Mouse (Mus musculus) liver, embryonic 12.5 days (tissue): Measurements from ENCODE around the gene Rnaseh1. TPM values are rescaled to one million over a fixed set of nuclear protein-coding genes. Genes with fewer than 3 reads are reported as not detected.

Experiments used
- ATAC-seq: fragments of 200-750 bp; cut with Nextera tagmentation; 2 replicates; pipeline ENCODE4 v1.8.0; 2017; ENCODE audit warnings: moderate number of reproducible peaks, mild to moderate bottlenecking, moderate library complexity
- H3K27ac ChIP-seq: fragments of 300-500 bp; sonication (generic); 2 replicates; pipeline ENCODE4 v1.5.1; 2016; ENCODE audit warnings: mild to moderate bottlenecking
- H3K27me3 ChIP-seq: fragments of 300-500 bp; sonication (generic); replicated peaks from 2 replicates; pipeline ENCODE4 v1.6.1; 2016; ENCODE audit warnings: mild to moderate bottlenecking, moderate library complexity
- H3K36me3 ChIP-seq: fragments of 300-500 bp; sonication (generic); 2 replicates; pipeline ENCODE4 v1.6.1; 2016; ENCODE audit warnings: mild to moderate bottlenecking, moderate library complexity
- H3K4me1 ChIP-seq: fragments of 300-500 bp; sonication (generic); 2 replicates; pipeline ENCODE4 v1.6.1; 2016
- H3K4me2 ChIP-seq: fragments of 300-500 bp; sonication (generic); 2 replicates; pipeline ENCODE4 v1.6.1; 2016; ENCODE audit warnings: mild to moderate bottlenecking, moderate library complexity
- H3K4me3 ChIP-seq: fragments of 300-500 bp; sonication (generic); 2 replicates; pipeline ENCODE4 v1.5.1; 2016; ENCODE audit warnings: mild to moderate bottlenecking, moderate library complexity
- H3K9ac ChIP-seq: fragments of 300-500 bp; sonication (generic); 2 replicates; pipeline ENCODE4 v1.6.1; 2016; ENCODE audit warnings: mild to moderate bottlenecking, moderate library complexity
- H3K9me3 ChIP-seq: fragments of 300-500 bp; sonication (generic); replicated peaks from 2 replicates; pipeline ENCODE4 v1.6.1; 2016; ENCODE audit warnings: mild to moderate bottlenecking, moderate library complexity
- WGBS: fragments of 180-500 bp; shearing (Covaris S2); methylation state at CpG from one replicate; pipeline ENCODE4 v1.1.7; 2016; ENCODE audit not compliant: insufficient replicate concordance; 5-methylcytosine and 5-hydroxymethylcytosine counted together
- polyA plus RNA-seq: library from polyadenylated mRNA; unstranded; fragments of >200 nt; fragmentation: Nextera tagmentation; extraction: Ambion mirVana; gene quantifications from 2 replicates; pipeline ENCODE4 v1.2.1, GENCODE M21; 2016

Gene Rnaseh1
- polyA plus RNA-seq, 1 experiment from 2014 or later = 17.9 TPM

DNA sequence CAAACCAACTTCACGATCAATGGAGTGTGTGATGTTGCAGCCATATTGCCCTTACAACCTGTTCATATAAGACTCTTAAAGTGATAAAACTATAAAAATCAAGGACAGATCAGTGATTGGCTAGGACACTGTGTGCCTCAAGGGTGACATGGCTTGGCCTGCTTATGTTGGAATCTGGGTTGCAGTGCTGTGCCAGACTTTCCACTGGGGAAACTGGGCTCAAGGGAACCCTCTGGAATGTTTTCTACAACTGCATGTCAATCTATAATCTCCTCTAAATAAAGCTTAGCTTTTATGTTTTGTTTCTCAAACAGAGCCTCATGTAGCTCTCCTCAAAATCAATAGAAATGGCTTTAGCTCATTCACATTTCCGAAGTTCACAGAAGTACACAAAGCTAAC, 25.2 kb upstream of the Rnaseh1 start:
- H3K27ac ChIP-seq = no peak overlapping the region
- no peaks in the 10 kb centered on the region for H3K27me3 ChIP-seq
- peaks cover 12% of the 10 kb centered on the region for H3K36me3 ChIP-seq
- H3K4me2 ChIP-seq = no peak overlapping the region
- WGBS = 67% methylated on average over 2 of the region's 2 CpGs
- no peak overlapping the region for H3K9ac ChIP-seq
- H3K9me3 ChIP-seq = no peaks in the 10 kb centered on the region
- peaks cover 32% of the 10 kb centered on the region for H3K4me1 ChIP-seq
- no peak for ATAC-seq
- no peak overlapping the region for H3K4me3 ChIP-seq

DNA sequence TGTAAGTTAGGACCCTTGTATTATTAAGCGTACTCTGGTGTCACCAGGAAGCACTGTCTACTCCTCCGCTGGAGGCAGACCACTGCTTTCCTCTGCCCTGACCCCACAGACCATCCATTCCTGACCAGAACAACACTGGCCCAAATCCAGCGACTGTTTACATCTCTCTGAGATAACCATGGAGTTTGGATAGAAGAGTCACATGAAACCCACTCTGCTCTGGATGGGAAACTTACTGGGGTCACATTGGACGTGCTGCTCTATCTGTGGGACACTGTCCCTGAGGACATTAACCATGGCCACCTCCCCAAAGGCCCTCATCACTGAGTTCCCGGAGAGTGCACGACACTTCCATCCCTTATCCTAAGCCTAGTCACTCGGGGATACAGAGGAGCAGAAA, 24.0 kb upstream of the Rnaseh1 start:
- Histone ChIP-seq H3K27ac (no peak overlapping the region), H3K36me3 (peaks cover 24% of the 10 kb centered on the region), H3K4me3 (no peak overlapping the region), H3K4me2 (no peak overlapping the region), H3K27me3 (no peaks in the 10 kb centered on the region), H3K4me1 (peaks cover 43% of the 10 kb centered on the region), H3K9ac (no peak overlapping the region), H3K9me3 (no peaks in the 10 kb centered on the region)
- no peak for ATAC-seq
- WGBS = 66% methylated on average over 7 of the region's 7 CpGs

DNA sequence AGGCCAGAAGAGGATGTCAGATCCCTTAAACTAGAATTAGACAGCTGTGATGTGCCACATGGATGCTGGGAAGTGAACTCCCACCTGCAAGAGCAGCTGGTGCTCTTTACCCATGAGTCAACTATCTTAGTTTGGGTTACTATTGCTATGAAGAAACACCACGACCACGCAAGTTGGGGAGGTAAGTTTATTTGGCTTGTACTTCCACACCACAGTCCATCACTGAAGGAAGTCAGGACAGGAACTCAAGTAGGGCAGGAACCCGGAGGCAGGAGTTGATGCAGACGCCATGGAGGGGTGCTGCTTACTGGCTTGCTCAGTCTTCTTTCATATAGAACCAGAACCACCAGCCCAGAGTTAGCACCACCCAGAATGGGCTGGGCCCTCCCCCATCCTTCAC, 22.3 kb upstream of the Rnaseh1 start:
- no peak for ATAC-seq
- no peaks in the 10 kb centered on the region for H3K27me3 ChIP-seq
- no peak overlapping the region for H3K4me3 ChIP-seq
- no peak overlapping the region for H3K4me2 ChIP-seq
- H3K27ac ChIP-seq = no peak overlapping the region
- no peak overlapping the region for H3K9ac ChIP-seq
- H3K9me3 ChIP-seq = no peaks in the 10 kb centered on the region
- peaks cover 41% of the 10 kb centered on the region for H3K36me3 ChIP-seq
- WGBS = 47% methylated on average over 4 of the region's 4 CpGs
- peaks cover 48% of the 10 kb centered on the region for H3K4me1 ChIP-seq

DNA sequence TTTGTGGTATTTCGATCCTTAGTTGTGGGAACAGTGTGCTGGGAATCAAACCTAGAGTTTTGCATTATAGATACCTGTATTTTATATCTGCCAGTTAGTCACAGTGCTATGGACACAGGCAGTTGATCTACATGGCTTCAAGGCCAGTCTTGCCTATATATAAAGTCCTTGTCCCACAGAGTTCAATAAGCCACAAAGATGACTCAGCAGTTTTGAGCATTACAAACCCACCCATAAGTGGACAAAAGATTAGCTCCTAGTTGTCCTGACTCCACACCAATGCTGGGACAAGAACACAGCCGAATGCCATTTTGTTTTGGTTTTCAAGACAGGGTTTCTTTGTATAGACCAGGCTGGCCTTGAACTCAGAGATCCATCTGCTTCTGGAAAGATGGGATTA, 21.0 kb upstream of the Rnaseh1 start:
- H3K36me3 ChIP-seq = peaks cover 54% of the 10 kb centered on the region
- ATAC-seq = peak; percentile 33; the same call in 1 of the 2 replicates

DNA sequence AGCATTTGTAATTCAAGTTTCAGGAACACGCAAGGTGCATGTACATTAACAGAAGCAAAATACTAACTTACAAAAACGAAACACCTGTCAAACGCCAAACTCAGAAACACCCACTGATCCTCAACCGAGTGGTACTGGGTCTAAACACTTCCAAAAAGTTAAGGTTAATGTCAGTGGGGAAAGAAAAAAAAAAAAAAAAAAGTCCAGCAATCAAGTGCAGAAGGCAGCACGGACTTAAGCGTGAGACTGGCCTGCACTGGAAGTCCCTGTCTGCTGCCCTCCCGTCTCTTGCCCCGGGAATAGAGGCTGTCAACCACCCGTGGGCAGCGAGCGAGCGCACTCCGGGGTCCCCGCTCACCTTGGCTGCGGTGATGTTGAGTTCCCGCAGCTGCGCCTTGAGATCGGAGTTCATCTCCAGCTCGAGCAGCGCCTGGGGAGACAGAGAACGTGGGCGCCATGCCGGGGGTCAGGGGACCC, 14.3 kb upstream of the Rnaseh1 start:
- no peak for ATAC-seq
- H3K4me1 ChIP-seq = peaks cover 57% of the 10 kb centered on the region
- peaks cover 48% of the 10 kb centered on the region for H3K36me3 ChIP-seq
- H3K27ac ChIP-seq = peak overlapping the region; percentile 89
- no peaks in the 10 kb centered on the region for H3K27me3 ChIP-seq
- under 1% methylated on average over 23 of the region's 23 CpGs for WGBS
- no peaks in the 10 kb centered on the region for H3K9me3 ChIP-seq
- H3K4me2 ChIP-seq = peak overlapping the region; percentile 90
- H3K9ac ChIP-seq = peak overlapping the region; percentile 98
- peak overlapping the region; percentile 91 for H3K4me3 ChIP-seq

More for the DNA sequence above, 21.0 kb upstream of the Rnaseh1 start:
- WGBS = 69% methylated on average over 2 of the region's 2 CpGs
- no peak overlapping the region for H3K4me3 ChIP-seq
- H3K4me1 ChIP-seq = peaks cover 48% of the 10 kb centered on the region
- H3K9ac ChIP-seq = no peak overlapping the region
- H3K27ac ChIP-seq = peak overlapping the region; percentile 50
- H3K4me2 ChIP-seq = no peak overlapping the region
- no peaks in the 10 kb centered on the region for H3K9me3 ChIP-seq
- H3K27me3 ChIP-seq = no peaks in the 10 kb centered on the region

DNA sequence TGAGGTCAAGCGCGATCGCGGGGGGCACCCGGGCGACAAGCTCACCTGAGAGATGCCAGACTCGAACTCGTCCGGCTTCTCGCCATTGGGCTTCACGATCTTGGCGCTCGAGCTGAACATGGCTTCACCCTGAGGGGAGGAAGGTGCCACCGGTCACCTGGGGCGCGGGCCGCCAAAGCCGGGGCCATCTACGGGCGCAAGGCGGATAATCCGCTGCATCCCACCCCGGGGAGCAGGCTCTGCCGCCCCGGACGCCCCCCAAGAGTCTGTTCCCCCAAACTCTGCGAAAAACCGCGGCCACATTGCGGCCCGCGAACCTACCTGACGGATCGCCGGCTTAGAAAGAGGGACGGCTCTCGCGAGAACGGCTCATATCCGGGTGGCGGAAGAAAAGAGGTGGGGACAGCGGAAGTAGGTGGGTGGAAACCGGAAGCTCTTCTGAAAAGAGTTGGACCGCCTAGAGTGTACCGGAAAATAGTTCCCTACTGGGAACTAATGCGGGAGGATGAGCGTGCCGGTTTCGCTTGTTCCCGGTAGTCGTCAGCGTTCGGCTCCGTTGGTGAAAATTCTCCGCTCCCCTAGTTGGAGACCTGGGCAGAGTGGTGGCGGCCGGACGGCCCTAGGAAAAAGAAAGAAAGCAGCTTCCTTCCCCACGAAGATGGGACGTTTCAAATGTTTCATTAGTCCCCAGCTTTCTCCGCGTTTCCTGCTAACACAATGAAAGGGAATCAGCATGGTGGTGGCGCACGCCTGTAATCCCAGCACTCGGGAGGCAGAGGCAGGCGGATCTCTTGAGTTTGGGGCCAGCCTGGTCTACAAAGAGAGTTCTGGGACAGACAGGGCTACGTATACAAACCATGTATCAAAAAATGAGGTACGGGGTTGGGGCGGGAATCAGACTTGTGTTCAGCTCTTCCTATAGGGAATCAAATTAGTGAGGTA, 13.6 kb upstream of the Rnaseh1 start, which contains the start of gene Rps7:
TSS of gene Rps7 (minus strand) at position 419 of the 942 bp plus-strand sequence.
- Histone ChIP-seq H3K27me3 (no peaks in the 10 kb centered on the region), H3K27ac (peak within 1 kb of the TSS; percentile 89), H3K9me3 (no peaks in the 10 kb centered on the region), H3K36me3 (peaks cover 41% of the 10 kb centered on the region), H3K4me2 (peak within 1 kb of the TSS; percentile 90), H3K9ac (peak within 1 kb of the TSS; percentile 98), H3K4me1 (peaks cover 50% of the 10 kb centered on the region), H3K4me3 (peak within 1 kb of the TSS; percentile 91)
- peak; percentile 95 for ATAC-seq
- WGBS = 3% methylated on average over 69 of the region's 69 CpGs

DNA sequence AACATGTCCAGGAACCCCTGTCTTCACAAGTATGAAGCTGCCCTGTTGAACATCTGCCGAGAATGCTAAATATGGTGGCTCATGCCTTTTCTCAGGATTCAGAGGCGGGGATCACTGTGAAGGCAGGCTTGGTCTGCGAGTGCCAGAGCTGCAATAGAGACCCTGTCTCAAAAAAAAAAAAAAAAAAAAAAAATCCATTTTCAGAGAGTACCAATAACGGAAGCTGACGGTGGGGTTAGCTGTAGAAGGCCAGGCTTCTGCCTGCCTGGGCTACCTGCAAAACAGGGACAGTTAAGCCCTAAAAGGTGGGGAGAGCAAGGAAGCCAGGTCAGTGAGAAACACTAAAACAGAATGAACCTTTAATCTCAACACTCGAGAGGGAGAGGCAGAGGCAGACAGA, 12.9 kb upstream of the Rnaseh1 start:
- peak overlapping the region; percentile 76; the same call in 1 of the 2 replicates for H3K27ac ChIP-seq
- peak overlapping the region; percentile 73 for H3K9ac ChIP-seq

DNA sequence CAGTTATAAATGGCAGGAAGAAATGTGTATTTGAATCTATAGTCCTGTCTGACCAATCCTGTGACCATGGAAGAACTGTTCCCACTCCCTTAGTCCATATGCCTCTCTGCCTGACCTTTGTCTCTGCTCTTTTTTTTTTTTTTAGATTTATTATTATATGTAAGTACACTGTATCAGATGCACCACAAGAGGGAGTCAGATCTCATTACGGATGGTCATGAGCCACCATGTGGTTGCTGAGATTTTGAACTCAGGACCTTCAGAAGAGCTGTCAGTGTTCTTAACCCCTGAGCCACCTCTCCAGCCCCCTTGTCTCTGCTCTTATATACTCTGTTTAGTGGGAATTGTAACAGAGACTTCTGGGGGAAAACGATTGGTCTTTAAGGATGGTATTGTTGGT, 10.6 kb upstream of the Rnaseh1 start:
- H3K4me2 ChIP-seq = no peak overlapping the region

More for the DNA sequence above, 12.9 kb upstream of the Rnaseh1 start:
- no peak for ATAC-seq
- Histone ChIP-seq H3K9me3 (no peaks in the 10 kb centered on the region), H3K4me1 (peaks cover 45% of the 10 kb centered on the region), H3K27me3 (no peaks in the 10 kb centered on the region), H3K36me3 (peaks cover 34% of the 10 kb centered on the region), H3K4me2 (peak overlapping the region; percentile 90), H3K4me3 (peak overlapping the region; percentile 91)
- 51% methylated on average over 6 of the region's 6 CpGs for WGBS

DNA sequence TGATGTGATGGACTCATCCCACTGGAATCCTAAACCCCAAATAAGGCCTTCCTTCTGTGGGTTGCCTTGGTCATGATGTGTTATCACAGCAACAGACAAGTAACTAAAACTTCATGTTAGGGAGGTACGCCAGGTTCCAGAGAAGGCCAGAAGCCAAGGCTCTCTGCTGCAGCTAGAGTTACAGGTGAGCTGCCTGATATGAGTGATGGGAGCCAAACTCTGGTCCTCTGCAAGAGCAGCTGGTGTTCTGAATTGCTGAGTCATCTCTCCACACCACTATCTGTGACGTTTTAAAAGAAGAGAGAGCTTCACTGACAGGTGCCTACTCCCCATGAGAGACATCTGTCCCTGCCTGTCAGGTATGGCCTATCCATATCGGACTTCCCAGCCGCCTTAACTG, 13.2 kb downstream of the Rnaseh1 start:
- H3K4me1 ChIP-seq = peaks cover 11% of the 10 kb centered on the region
- H3K27ac ChIP-seq = no peak overlapping the region
- no peak overlapping the region for H3K4me2 ChIP-seq
- H3K27me3 ChIP-seq = no peaks in the 10 kb centered on the region
- H3K9ac ChIP-seq = no peak overlapping the region
- peaks cover 36% of the 10 kb centered on the region for H3K36me3 ChIP-seq
- H3K4me3 ChIP-seq = no peak overlapping the region
- no peaks in the 10 kb centered on the region for H3K9me3 ChIP-seq
- ATAC-seq = no peak
- 58% methylated on average over 4 of the region's 4 CpGs for WGBS

More for the DNA sequence above, 10.6 kb upstream of the Rnaseh1 start:
- H3K9me3 ChIP-seq = no peaks in the 10 kb centered on the region
- no peak overlapping the region for H3K27ac ChIP-seq
- H3K27me3 ChIP-seq = peaks cover 8% of the 10 kb centered on the region
- H3K4me1 ChIP-seq = peaks cover 23% of the 10 kb centered on the region
- WGBS = 45% methylated on average over 2 of the region's 2 CpGs
- ATAC-seq = no peak
- no peak overlapping the region for H3K4me3 ChIP-seq
- H3K9ac ChIP-seq = no peak overlapping the region
- peaks cover 11% of the 10 kb centered on the region for H3K36me3 ChIP-seq

DNA sequence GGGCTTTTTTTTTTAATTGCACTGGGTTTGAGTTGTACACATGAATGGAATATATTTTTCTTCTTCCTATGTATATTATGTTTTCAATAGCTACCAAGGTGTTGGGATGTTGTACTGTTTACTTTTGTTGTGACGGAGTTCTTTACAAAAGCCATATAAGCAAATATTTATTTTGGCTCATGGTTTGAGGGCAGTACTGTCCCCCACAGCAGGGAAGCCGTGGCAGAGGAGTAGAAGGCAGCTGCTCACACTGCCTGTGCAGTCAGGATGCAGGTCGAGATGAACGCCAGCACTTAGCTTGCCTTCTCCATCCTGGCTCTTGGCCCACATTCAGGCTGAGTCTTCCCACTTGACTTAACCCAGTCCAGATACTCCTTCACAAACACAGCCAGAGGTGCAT, 17.3 kb downstream of the Rnaseh1 start:
- no peaks in the 10 kb centered on the region for H3K27me3 ChIP-seq
- WGBS = 61% methylated on average over 4 of the region's 4 CpGs
- H3K36me3 ChIP-seq = no peaks in the 10 kb centered on the region
- H3K9me3 ChIP-seq = no peaks in the 10 kb centered on the region
- H3K9ac ChIP-seq = no peak overlapping the region
- ATAC-seq = no peak
- peaks cover 13% of the 10 kb centered on the region for H3K4me1 ChIP-seq
- H3K27ac ChIP-seq = no peak overlapping the region
- no peak overlapping the region for H3K4me2 ChIP-seq
- H3K4me3 ChIP-seq = no peak overlapping the region

DNA sequence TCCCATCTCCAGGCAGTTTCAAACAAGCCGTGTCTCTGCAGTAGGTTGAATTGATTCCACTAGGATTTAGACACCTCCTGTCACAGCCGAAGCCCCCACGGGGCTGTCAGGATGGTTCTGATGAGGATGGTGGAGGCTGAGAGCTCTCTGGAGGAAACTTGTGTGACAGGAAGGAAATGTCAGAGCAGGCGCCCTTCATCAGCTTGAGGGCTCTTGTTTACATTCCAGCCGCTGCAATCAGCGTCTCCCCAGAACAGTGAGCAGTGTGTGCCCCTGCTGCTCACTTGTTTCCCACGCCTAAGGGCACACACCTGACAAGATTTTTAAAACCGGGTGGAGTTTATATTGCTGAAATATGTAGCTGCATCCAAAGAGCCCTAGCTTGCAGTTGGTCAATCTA, 17.9 kb downstream of the Rnaseh1 start:
- 25% methylated on average over 8 of the region's 8 CpGs for WGBS
- ATAC-seq = peak; percentile 24; the same call in 1 of the 2 replicates
- H3K9ac ChIP-seq = no peak overlapping the region
- no peaks in the 10 kb centered on the region for H3K27me3 ChIP-seq
- no peak overlapping the region for H3K27ac ChIP-seq
- H3K4me2 ChIP-seq = 0 out of 2 replicates have a peak overlapping the region, but pooled peaks have one; percentile 4
- H3K4me1 ChIP-seq = peaks cover 13% of the 10 kb centered on the region
- no peaks in the 10 kb centered on the region for H3K9me3 ChIP-seq
- no peaks in the 10 kb centered on the region for H3K36me3 ChIP-seq
- H3K4me3 ChIP-seq = no peak overlapping the region

DNA sequence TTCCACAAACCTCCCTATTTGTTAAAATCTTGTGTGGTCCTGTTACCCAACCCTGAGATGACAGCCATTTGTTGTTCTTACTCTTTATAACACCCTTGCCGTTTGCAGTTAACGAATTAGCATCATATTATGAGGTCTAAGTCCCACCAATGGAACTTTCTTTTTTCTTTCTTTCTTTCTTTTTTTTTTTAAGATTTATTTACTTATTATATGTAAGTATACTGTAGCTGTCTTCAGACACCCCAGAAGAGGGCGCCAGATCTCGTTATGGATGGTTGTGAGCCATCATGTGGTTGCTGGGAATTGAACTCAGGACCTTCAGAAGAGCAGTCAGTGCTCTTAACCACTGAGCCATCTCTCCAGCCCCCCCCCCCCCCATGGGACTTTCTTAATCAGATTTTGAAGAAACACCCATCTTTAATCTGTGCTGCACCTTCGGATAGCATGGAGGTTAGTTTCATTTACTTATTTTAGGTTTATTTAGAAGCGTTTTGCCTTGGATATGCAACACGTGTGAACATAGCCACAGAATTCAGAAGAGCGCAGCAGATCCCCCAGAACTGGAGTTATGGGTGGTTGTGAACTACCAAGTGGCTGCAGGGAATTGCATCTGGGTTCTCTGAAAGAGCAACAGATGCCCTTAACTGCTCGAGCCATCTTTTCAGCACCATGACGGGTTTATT, 24.8 kb downstream of the Rnaseh1 start:
- Histone ChIP-seq H3K9me3 (no peaks in the 10 kb centered on the region), H3K27ac (no peak overlapping the region), H3K4me2 (peak overlapping the region; percentile 94), H3K4me3 (no peak overlapping the region), H3K4me1 (peaks cover 22% of the 10 kb centered on the region), H3K27me3 (0 out of 2 replicates have a peak, but pooled peaks cover 4% of the 10 kb centered on the region), H3K9ac (no peak overlapping the region), H3K36me3 (peaks cover 20% of the 10 kb centered on the region)
- ATAC-seq = no peak
- 69% methylated on average over 10 of the region's 10 CpGs for WGBS
